Mouse (Mus musculus) myocyte (in vitro differentiated cells): ENCODE data around the gene 9930104L06Rik. TPM values are rescaled to one million over a fixed set of nuclear protein-coding genes. Genes with fewer than 3 reads are reported as not detected.

ENCODE experiments used
- H3K27me3 ChIP-seq: one replicate; pipeline ENCODE4 v1.6.1; 2011; ENCODE audit not compliant: control insufficient read depth, insufficient read depth, insufficient read length
- H3K36me3 ChIP-seq: one replicate; pipeline ENCODE4 v1.6.1; 2011; ENCODE audit not compliant: control insufficient read depth, insufficient read depth
- H3K4me2 ChIP-seq: one replicate; pipeline ENCODE4 v1.6.1; 2011; ENCODE audit warnings: low read depth, control low read depth
- H3K4me3 ChIP-seq: one replicate; pipeline ENCODE4 v1.5.1; 2011; ENCODE audit warnings: mild to moderate bottlenecking, control low read depth, moderate library complexity
- H3K79me2 ChIP-seq: one replicate; pipeline ENCODE4 v1.6.1; 2011; ENCODE audit not compliant: control insufficient read depth, insufficient read depth
- H3ac ChIP-seq: one replicate; pipeline ENCODE4 v1.6.1; 2011; ENCODE audit not compliant: control insufficient read depth, insufficient read length
- CEBPB ChIP-seq: IDR thresholded peaks from 2 replicates; pipeline ENCODE4 v1.6.1; 2011; ENCODE audit warnings: mild to moderate bottlenecking, moderate library complexity; ENCODE audit not compliant: poor library complexity, insufficient read depth, severe bottlenecking
- E2F4 ChIP-seq: IDR thresholded peaks from one replicate; pipeline ENCODE4 v1.6.1; 2011; ENCODE audit warnings: mild to moderate bottlenecking, control low read depth, moderate library complexity; ENCODE audit not compliant: insufficient read depth
- MAX ChIP-seq: IDR thresholded peaks from one replicate; pipeline ENCODE4 v1.6.1; 2011; ENCODE audit warnings: low read depth, mild to moderate bottlenecking, control low read depth
- MYOD1 ChIP-seq, 3 experiments: IDR thresholded peaks; one replicate each; pipeline ENCODE4 v1.6.1; 2011; ENCODE audit warnings: control low read depth in 2 of 3, low read depth in 2 of 3, mild to moderate bottlenecking in 2 of 3, moderate library complexity in 1 of 3; ENCODE audit not compliant: insufficient read length in 2 of 3, control insufficient read depth in 1 of 3
- MYOG ChIP-seq, 3 experiments: IDR thresholded peaks; one replicate each; pipeline ENCODE4 v1.6.1; 2011; ENCODE audit warnings: control low read depth in 2 of 3, low read depth in 2 of 3, mild to moderate bottlenecking in 2 of 3; ENCODE audit not compliant: insufficient read length in 2 of 3, control insufficient read depth in 1 of 3, insufficient read depth in 1 of 3
- POLR2A ChIP-seq: IDR thresholded peaks from one replicate; pipeline ENCODE4 v1.6.1; 2011; ENCODE audit warnings: low read depth, mild to moderate bottlenecking, control low read depth, moderate library complexity; ENCODE audit not compliant: insufficient read length
- POLR2AphosphoS2 ChIP-seq: IDR thresholded peaks from one replicate; pipeline ENCODE4 v1.6.1; 2011; ENCODE audit warnings: low read depth, control low read depth; ENCODE audit not compliant: insufficient read length
- REST ChIP-seq: IDR thresholded peaks from one replicate; pipeline ENCODE4 v1.6.1; 2011; ENCODE audit warnings: mild to moderate bottlenecking, control low read depth, moderate library complexity; ENCODE audit not compliant: insufficient read depth, insufficient read length
- SRF ChIP-seq: IDR thresholded peaks from one replicate; pipeline ENCODE4 v1.6.1; 2011; ENCODE audit warnings: low read depth; ENCODE audit not compliant: control insufficient read depth, insufficient read length
- TCF12 ChIP-seq: IDR thresholded peaks from one replicate; pipeline ENCODE4 v1.6.1; 2011; ENCODE audit warnings: mild to moderate bottlenecking, control low read depth; ENCODE audit not compliant: poor library complexity, insufficient read depth, severe bottlenecking
- TCF3 ChIP-seq: IDR thresholded peaks from one replicate; pipeline ENCODE4 v1.6.1; 2011; ENCODE audit warnings: low read depth, control low read depth; ENCODE audit not compliant: insufficient read length
- USF1 ChIP-seq: IDR thresholded peaks from one replicate; pipeline ENCODE4 v1.6.1; 2011; ENCODE audit warnings: low read depth, mild to moderate bottlenecking, control low read depth, moderate library complexity
- polyA plus RNA-seq: library from polyadenylated mRNA; unstranded; fragments of >200 nt; fragmentation: generic; extraction: Trizol; gene quantifications from one replicate; pipeline ENCODE4 v1.2.1, GENCODE M21; 2012; ENCODE audit warnings: missing spikeins

Gene 9930104L06Rik
- polyA plus RNA-seq, 1 experiment, result 4.5 TPM

GRCm38 (mm10) chr4:124987711-124988097, 50.9 kb downstream of the 9930104L06Rik start:
- Histone ChIP-seq H3ac (no peak overlapping the region), H3K4me3 (no peak overlapping the region), H3K79me2 (no peaks in the 10 kb centered on the region), H3K36me3 (no peaks in the 10 kb centered on the region), H3K4me2 (no peak overlapping the region), H3K27me3 (peaks cover 89% of the 10 kb centered on the region)
- TF ChIP-seq E2F4, result no peak
- TF ChIP-seq MYOD1 (IDR thresholded peaks at IDR 0.05; ENCODE audit: control insufficient read depth in 1 of 3, insufficient read length in 2 of 3, low read depth in 2 of 3), result no peak
- TF ChIP-seq MAX, result no peak
- no peak for TF ChIP-seq MYOG (IDR thresholded peaks at IDR 0.05; ENCODE audit: control insufficient read depth in 1 of 3, insufficient read depth in 1 of 3, insufficient read length in 2 of 3, low read depth in 2 of 3)
- no peak for TF ChIP-seq CEBPB
- no peak for TF ChIP-seq TCF3
- no peak for TF ChIP-seq POLR2AphosphoS2
- no peak for TF ChIP-seq SRF
- TF ChIP-seq TCF12, result no peak
- no peak for TF ChIP-seq USF1

GRCm38 (mm10) chr4:124988382-124988781, 51.5 kb downstream of the 9930104L06Rik start:
- no peaks in the 10 kb centered on the region for H3K79me2 ChIP-seq
- peaks cover 89% of the 10 kb centered on the region for H3K27me3 ChIP-seq
- no peak overlapping the region for H3K4me3 ChIP-seq
- H3ac ChIP-seq, result no peak overlapping the region
- TF ChIP-seq TCF12, result no peak
- TF ChIP-seq MYOG (IDR thresholded peaks at IDR 0.05; ENCODE audit: control insufficient read depth in 1 of 3, insufficient read depth in 1 of 3, insufficient read length in 2 of 3, low read depth in 2 of 3), result no peak
- no peak for TF ChIP-seq TCF3
- TF ChIP-seq SRF, result no peak
- TF ChIP-seq REST, result no peak
- TF ChIP-seq POLR2A, result no peak
- TF ChIP-seq USF1, result no peak
- no peak for TF ChIP-seq MAX
- no peaks in the 10 kb centered on the region for H3K36me3 ChIP-seq
- H3K4me2 ChIP-seq, result no peak overlapping the region

- Histone ChIP-seq H3K27me3 (peaks cover 84% of the 10 kb centered on the region), H3K4me3 (no peak overlapping the region), H3K36me3 (no peaks in the 10 kb centered on the region), H3ac (no peak overlapping the region), H3K79me2 (no peaks in the 10 kb centered on the region), H3K4me2 (no peak overlapping the region)
- TF ChIP-seq USF1 (no peak), REST (no peak), MYOG (IDR thresholded peaks at IDR 0.05; ENCODE audit: control insufficient read depth in 1 of 3, insufficient read depth in 1 of 3, insufficient read length in 2 of 3, low read depth in 2 of 3) (no peak), E2F4 (no peak), MAX (no peak), SRF (no peak), CEBPB (no peak), MYOD1 (IDR thresholded peaks at IDR 0.05; ENCODE audit: control insufficient read depth in 1 of 3, insufficient read length in 2 of 3, low read depth in 2 of 3) (no peak), TCF12 (no peak), POLR2A (no peak), TCF3 (no peak), POLR2AphosphoS2 (no peak)
These were observed 53.0 kb downstream of the 9930104L06Rik start for GRCm38 (mm10) chr4:124989787-124990253.

- no peak overlapping the region for H3K4me3 ChIP-seq
- peaks cover 85% of the 10 kb centered on the region for H3K27me3 ChIP-seq
- TF ChIP-seq MYOD1 (IDR thresholded peaks at IDR 0.05; ENCODE audit: control insufficient read depth in 1 of 3, insufficient read length in 2 of 3, low read depth in 2 of 3) (no peak), MAX (no peak), E2F4 (no peak), USF1 (no peak), TCF12 (no peak), POLR2AphosphoS2 (no peak), REST (no peak), SRF (no peak), TCF3 (no peak), MYOG (IDR thresholded peaks at IDR 0.05; ENCODE audit: control insufficient read depth in 1 of 3, insufficient read depth in 1 of 3, insufficient read length in 2 of 3, low read depth in 2 of 3) (no peak), CEBPB (no peak), POLR2A (no peak)
- no peaks in the 10 kb centered on the region for H3K36me3 ChIP-seq
- no peak overlapping the region for H3ac ChIP-seq
- H3K79me2 ChIP-seq, result no peaks in the 10 kb centered on the region
- H3K4me2 ChIP-seq, result no peak overlapping the region
These were observed 53.5 kb downstream of the 9930104L06Rik start for GRCm38 (mm10) chr4:124990325-124990724.

Other genes starting within 250 kb of the 9930104L06Rik start
- gene Utp11, start 243.4 kb upstream of the 9930104L06Rik start, polyA plus RNA-seq, result 36.2 TPM
- 110 TPM for gene Fhl3, start 236.3 kb upstream of the 9930104L06Rik start, polyA plus RNA-seq
- gene Sf3a3, start 222.3 kb upstream of the 9930104L06Rik start, polyA plus RNA-seq, result 41.6 TPM
- 25.1 TPM for gene Inpp5b, start 195.2 kb upstream of the 9930104L06Rik start, polyA plus RNA-seq
- gene Mtf1, start 134.9 kb upstream of the 9930104L06Rik start, polyA plus RNA-seq, result 12.9 TPM
- gene Yrdc, start 86.4 kb upstream of the 9930104L06Rik start, polyA plus RNA-seq, result 36.5 TPM
- 82.5 TPM for gene 1110065P20Rik, start 85.9 kb upstream of the 9930104L06Rik start, polyA plus RNA-seq
- gene Maneal, start 74.9 kb upstream of the 9930104L06Rik start, polyA plus RNA-seq, result not detected
- gene Epha10, start 56.1 kb upstream of the 9930104L06Rik start, polyA plus RNA-seq, result not detected
- 45.9 TPM for gene Cdca8, start 2.3 kb downstream of the 9930104L06Rik start, polyA plus RNA-seq
- gene Rspo1, start 49.4 kb downstream of the 9930104L06Rik start, polyA plus RNA-seq, result 0.02 TPM
- 27.0 TPM for gene Gnl2, start 79.5 kb downstream of the 9930104L06Rik start, polyA plus RNA-seq
- gene Dnali1, start 128.7 kb downstream of the 9930104L06Rik start, polyA plus RNA-seq, result 0.14 TPM
- 14.3 TPM for gene Snip1, start 129.6 kb downstream of the 9930104L06Rik start, polyA plus RNA-seq
- 19.3 TPM for gene Meaf6, start 148.1 kb downstream of the 9930104L06Rik start, polyA plus RNA-seq
- gene Zc3h12a, start 190.8 kb downstream of the 9930104L06Rik start, polyA plus RNA-seq, result 5.9 TPM